Comparison of ENCODE assay signal across 8 mouse cellular contexts in genomic region chr16:97851061-97851740, GRCm38 (mm10). TPM values are rescaled to one million over a fixed set of nuclear protein-coding genes. Genes with fewer than 3 reads are reported as not detected.
DNase-seq lines count a peak whose midpoint lies in the region; ATAC-seq and TF ChIP-seq lines count a peak whose summit lies in the region.

No protein-coding gene starts in this region.

- peak; percentile 48 for DNase-seq in c-Kit-negative CD71-positive TER-119-positive erythroid progenitor cells, embryonic 14.5 days (ENCODE audit: low read depth, low spot score)
- peak; percentile 44 for DNase-seq in fibroblast of lung, adult 2 months (ENCODE audit: low read depth)
- peak; percentile 94 for DNase-seq in kidney, postnatal 10 days
- DNase-seq in liver, embryonic 11.5 days (ENCODE audit: low spot score), result peak; percentile 92
- DNase-seq in spleen, postnatal 4 days (ENCODE audit: low spot score in 2 of 2), result peak; percentile 87 to 94

- H3K4me3 ChIP-seq in heart, embryonic 14.5 days (ENCODE audit: control insufficient read depth in 1 of 2, insufficient read depth in 1 of 2, low read depth in 1 of 2, low read length in 2 of 2), result peak overlapping the region; percentile 89 to 97
- H3K4me3 ChIP-seq in liver, embryonic 11.5 days (ENCODE audit: low read depth, low read length), result peak overlapping the region; percentile 86
- peak overlapping the region; percentile 76 for H3K4me3 ChIP-seq in myocyte

- H3K27me3 ChIP-seq in heart, embryonic 14.5 days (ENCODE audit: control insufficient read depth, insufficient read depth, low read length), result no peaks in the 10 kb centered on the region
- H3K27me3 ChIP-seq in liver, embryonic 11.5 days (replicated peaks; ENCODE audit: control insufficient read depth, insufficient read depth, low read length), result no peaks in the 10 kb centered on the region
- no peaks in the 10 kb centered on the region for H3K27me3 ChIP-seq in myocyte (ENCODE audit: control insufficient read depth, insufficient read depth, insufficient read length)

- peak; percentile 70 for ATAC-seq in CD4-positive, CD25-positive, alpha-beta regulatory T cell, adult 4 months
- ATAC-seq in heart, embryonic 14.5 days (ENCODE audit: insufficient number of reproducible peaks, insufficient read depth, low FRiP score, low read depth), result peak; percentile 89
- ATAC-seq in liver, embryonic 11.5 days (replicated peaks; ENCODE audit: low FRiP score), result peak; percentile 83

- under 1% methylated on average over 60 of the region's 77 CpGs for WGBS in heart, embryonic 14.5 days
- WGBS in liver, embryonic 11.5 days, result under 1% methylated on average over 73 of the region's 77 CpGs

- H3K4me2 ChIP-seq in heart, embryonic 14.5 days (ENCODE audit: low read length), result peak overlapping the region; percentile 77
- peak overlapping the region; percentile 80 for H3K4me2 ChIP-seq in liver, embryonic 11.5 days
- H3K4me2 ChIP-seq in myocyte (ENCODE audit: low read depth), result peak overlapping the region; percentile 91

- peak overlapping the region; percentile 94 for H3K9ac ChIP-seq in heart, embryonic 14.5 days (ENCODE audit: low read length)
- peak overlapping the region; percentile 87 for H3K9ac ChIP-seq in liver, embryonic 11.5 days (ENCODE audit: low read depth, low read length)

- peaks cover 7 to 25% of the 10 kb centered on the region in 2 experiments for H3K4me1 ChIP-seq in heart, embryonic 14.5 days (ENCODE audit: control insufficient read depth in 2 of 2, insufficient read depth in 2 of 2, low read length in 2 of 2)
- H3K4me1 ChIP-seq in liver, embryonic 11.5 days (replicated peaks; ENCODE audit: control insufficient read depth, insufficient read depth, low read length), result peaks cover 20% of the 10 kb centered on the region

- peak overlapping the region; percentile 63 for H3ac ChIP-seq in myocyte (ENCODE audit: control insufficient read depth, insufficient read length)

- H3K36me3 ChIP-seq in heart, embryonic 14.5 days (ENCODE audit: control insufficient read depth, insufficient read depth, low read length), result 0 out of 2 replicates have a peak, but pooled peaks cover 5% of the 10 kb centered on the region
- no peaks in the 10 kb centered on the region for H3K36me3 ChIP-seq in liver, embryonic 11.5 days (ENCODE audit: control insufficient read depth, insufficient read depth, low read length)
- H3K36me3 ChIP-seq in myocyte (ENCODE audit: control insufficient read depth, insufficient read depth), result peaks cover 3% of the 10 kb centered on the region

- peaks cover 39% of the 10 kb centered on the region for H3K79me2 ChIP-seq in myocyte (ENCODE audit: control insufficient read depth, insufficient read depth)

- peak overlapping the region; percentile 71 to 99 for H3K27ac ChIP-seq in heart, embryonic 14.5 days (replicated peaks in 1 of 2; ENCODE audit: control insufficient read depth in 1 of 2, insufficient read depth in 1 of 2, low read depth in 2 of 2, low read length in 2 of 2)
- H3K27ac ChIP-seq in liver, embryonic 11.5 days (ENCODE audit: low read depth, low read length), result peak overlapping the region; percentile 95

- H3K9me3 ChIP-seq in heart, embryonic 14.5 days (ENCODE audit: control insufficient read depth, low read length), result no peaks in the 10 kb centered on the region
- no peaks in the 10 kb centered on the region for H3K9me3 ChIP-seq in liver, embryonic 11.5 days (ENCODE audit: control insufficient read depth, low read length)

- peak; percentile 59 for TF ChIP-seq POLR2A in myocyte (IDR thresholded peaks at IDR 0.05; ENCODE audit: insufficient read length, low read depth)

TF ChIP-seq in myocyte, 11 proteins besides CTCF, POLR2A, EP300 and RAD21:
- TF ChIP-seq TCF3 (IDR thresholded peaks at IDR 0.05; ENCODE audit: insufficient read length, low read depth), result no peak
- peak in 1 of 3 experiments; percentile 20 for TF ChIP-seq MYOG (IDR thresholded peaks at IDR 0.05; ENCODE audit: control insufficient read depth in 1 of 3, insufficient read depth in 1 of 3, insufficient read length in 2 of 3, low read depth in 2 of 3)
- TF ChIP-seq E2F4 (IDR thresholded peaks at IDR 0.05; ENCODE audit: insufficient read depth), result no peak
- no peak for TF ChIP-seq REST (IDR thresholded peaks at IDR 0.05; ENCODE audit: insufficient read depth, insufficient read length)
- peak; percentile 43 for TF ChIP-seq POLR2AphosphoS2 (IDR thresholded peaks at IDR 0.05; ENCODE audit: insufficient read length, low read depth)
- TF ChIP-seq SRF (IDR thresholded peaks at IDR 0.05; ENCODE audit: control insufficient read depth, insufficient read length, low read depth), result no peak
- TF ChIP-seq USF1 (IDR thresholded peaks at IDR 0.05; ENCODE audit: low read depth), result no peak
- TF ChIP-seq MAX (IDR thresholded peaks at IDR 0.05; ENCODE audit: low read depth), result no peak
- TF ChIP-seq TCF12 (IDR thresholded peaks at IDR 0.05; ENCODE audit: insufficient read depth, poor library complexity, severe bottlenecking), result no peak
- peak in 1 of 3 experiments; percentile 15 for TF ChIP-seq MYOD1 (IDR thresholded peaks at IDR 0.05; ENCODE audit: control insufficient read depth in 1 of 3, insufficient read length in 2 of 3, low read depth in 2 of 3)
- TF ChIP-seq CEBPB (IDR thresholded peaks at IDR 0.05; ENCODE audit: insufficient read depth, poor library complexity, severe bottlenecking), result no peak

RNA-seq across cellular contexts. Expression of gene Prdm15, which starts 0.4 kb away (rescaled TPM):
- polyA plus RNA-seq in CD4-positive, CD25-positive, alpha-beta regulatory T cell, adult 4 months (2017; shearing (Covaris generic)), result 10 to 100 TPM; 14.7 to 17.3 TPM
- polyA plus RNA-seq in heart, embryonic 14.5 days (2014; fragmentation: Nextera tagmentation; extraction: Ambion mirVana), result 4.3 and 6.4 TPM in 2 replicates
- polyA plus RNA-seq in liver, embryonic 11.5 days (2014; fragmentation: Nextera tagmentation; extraction: Ambion mirVana), result 8.2 and 8.3 TPM in 2 replicates
- polyA plus RNA-seq in myocyte (2012; fragmentation: generic; extraction: Trizol), result 5.4 TPM

Comparison
In these comparisons a context has a peak if more than half of its experiments do, and no peak if none do; other contexts are left out.
1. Peak in every context shown above with its lines: DNase-seq, ATAC-seq, H3K4me3 ChIP-seq and H3K27ac ChIP-seq.
2. DNase-seq: peak in every context shown above with its lines; median percentile 94 in kidney, postnatal 10 days; 92 in liver, embryonic 11.5 days; 90 in spleen, postnatal 4 days; 48 in c-Kit-negative CD71-positive TER-119-positive erythroid progenitor cells, embryonic 14.5 days; 44 in fibroblast of lung, adult 2 months.